Mouse (Mus musculus) telencephalon, adult 2 months (tissue): ENCODE data around the gene Tmprss13.

Experiments
- DNase-seq: peaks from one replicate; pipeline ENCODE4 v3.0.0-alpha.2; 2011; ENCODE audit warnings: low read depth, low spot score

The Tmprss13 gene

GRCm38 (mm10) chr9:45318855-45319254 is at the start of gene Tmprss13:
Gene Tmprss13 (plus strand): TSS chr9:45319100.
- no peak for DNase-seq

DNA sequence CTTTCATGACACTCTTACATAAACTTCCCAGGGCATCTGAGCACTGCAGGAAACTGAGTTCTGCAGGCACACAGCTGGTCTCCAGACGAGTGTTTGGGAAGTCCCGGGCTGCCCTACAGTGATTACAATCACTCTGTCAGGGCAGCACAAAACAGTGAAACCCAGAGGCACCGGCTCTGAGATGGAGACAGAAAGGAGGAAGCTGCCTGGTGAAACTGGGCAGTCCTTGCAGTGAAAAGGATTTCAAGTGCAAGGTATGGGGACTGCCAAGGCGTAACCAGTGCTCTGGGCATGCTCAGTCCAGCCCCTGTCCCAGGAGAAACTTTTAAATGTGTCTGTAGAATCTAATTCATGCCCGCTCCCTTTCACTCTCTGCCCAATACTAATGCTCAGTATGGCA is 46.7 kb upstream of the Tmprss13 start:
- DNase-seq = no peak

GRCm38 (mm10) chr9:45274218-45274617 is 44.7 kb upstream of the Tmprss13 start:
- DNase-seq = no peak

DNA sequence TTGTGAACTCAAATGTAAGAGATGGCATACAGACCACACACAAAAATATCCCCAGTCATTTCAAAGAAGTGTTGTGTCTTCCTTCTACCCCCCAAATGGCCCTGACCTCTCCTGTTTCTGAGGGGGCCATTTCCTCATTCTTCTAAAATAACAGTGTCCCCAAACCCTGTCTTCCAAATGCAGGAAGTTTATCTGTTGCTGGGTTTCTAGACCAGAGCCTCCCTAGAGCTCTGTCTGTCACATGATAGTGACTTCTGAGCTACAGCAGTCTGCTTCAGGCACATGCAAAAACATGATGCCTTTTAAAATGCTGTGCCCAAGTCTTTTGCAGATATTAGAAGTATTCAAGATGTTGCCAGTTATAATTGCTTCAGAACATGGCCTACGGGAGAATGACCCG is 44.3 kb upstream of the Tmprss13 start:
- no peak for DNase-seq

GRCm38 (mm10) chr9:45280059-45280458 is 38.8 kb upstream of the Tmprss13 start:
- no peak for DNase-seq

DNA sequence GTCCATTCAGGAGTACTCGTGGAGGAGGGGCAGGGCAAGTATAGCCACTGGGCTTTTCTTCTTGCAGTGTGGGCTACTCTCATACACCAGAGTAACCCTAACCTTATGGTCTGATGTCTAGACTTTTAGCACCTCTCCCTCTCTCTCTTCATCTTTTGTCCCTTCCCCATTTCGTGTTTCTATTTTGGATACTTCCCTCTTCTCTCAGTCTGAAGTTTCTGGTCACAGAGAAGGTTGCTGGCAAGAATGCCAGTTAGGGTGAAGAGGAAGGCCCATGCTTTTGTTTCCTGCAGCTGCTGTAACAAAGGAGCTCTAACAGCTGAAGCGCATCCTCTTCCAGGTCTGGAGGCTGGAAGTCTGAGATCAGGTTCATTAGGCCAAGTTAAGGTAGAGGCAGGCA is 38.0 kb upstream of the Tmprss13 start:
- DNase-seq = no peak

DNA sequence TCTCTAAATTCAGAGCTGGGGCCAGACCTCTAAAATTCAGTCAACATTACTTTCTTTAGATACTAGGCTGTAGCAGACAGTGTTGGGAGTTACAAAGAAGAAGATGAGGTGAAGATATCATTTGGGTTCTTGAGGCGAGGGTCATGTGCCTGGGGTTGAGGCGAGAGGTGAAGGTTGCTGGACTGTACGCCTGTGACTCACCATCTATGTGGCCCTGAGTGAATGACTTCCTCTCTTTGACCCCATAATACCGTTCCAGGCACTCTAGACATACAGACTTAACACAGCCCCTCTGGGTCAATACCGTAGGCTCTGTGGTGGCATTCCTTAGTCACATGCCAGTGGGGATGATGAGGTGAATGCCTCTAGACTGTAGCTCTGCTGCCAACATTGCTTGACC is 36.4 kb upstream of the Tmprss13 start:
- DNase-seq = no peak

DNA sequence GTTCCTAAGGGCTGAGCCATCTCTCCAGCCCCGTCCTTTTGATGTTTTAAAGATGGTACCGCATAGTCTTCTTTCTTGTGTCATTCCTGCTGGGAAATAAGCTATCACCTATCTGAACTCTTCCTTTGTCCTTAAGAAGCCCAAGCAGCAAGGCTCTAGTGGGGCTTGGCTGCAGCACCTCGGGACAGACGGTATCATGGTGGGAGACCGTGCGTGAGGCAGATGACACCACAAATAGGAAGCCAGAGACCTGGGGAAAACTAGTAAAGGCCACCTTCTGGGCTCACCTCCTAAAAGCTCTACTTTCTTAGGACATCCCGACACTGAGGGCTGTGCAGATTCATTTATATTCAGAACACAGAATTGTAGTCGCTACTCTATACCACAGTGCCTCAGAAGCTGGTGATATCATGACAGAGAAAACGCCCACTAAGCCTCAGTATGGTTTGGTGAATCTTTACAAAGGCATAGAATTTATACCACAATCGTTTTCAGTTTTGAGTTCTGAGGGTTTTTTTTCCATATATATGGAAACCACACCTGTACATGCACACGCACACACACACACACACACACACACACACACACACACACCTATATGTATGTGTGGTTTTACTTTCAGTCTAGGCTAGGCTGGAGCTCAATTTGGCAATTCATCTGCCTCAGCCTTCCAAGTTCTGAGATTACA is 27.3 kb upstream of the Tmprss13 start:
- DNase-seq = no peak

DNA sequence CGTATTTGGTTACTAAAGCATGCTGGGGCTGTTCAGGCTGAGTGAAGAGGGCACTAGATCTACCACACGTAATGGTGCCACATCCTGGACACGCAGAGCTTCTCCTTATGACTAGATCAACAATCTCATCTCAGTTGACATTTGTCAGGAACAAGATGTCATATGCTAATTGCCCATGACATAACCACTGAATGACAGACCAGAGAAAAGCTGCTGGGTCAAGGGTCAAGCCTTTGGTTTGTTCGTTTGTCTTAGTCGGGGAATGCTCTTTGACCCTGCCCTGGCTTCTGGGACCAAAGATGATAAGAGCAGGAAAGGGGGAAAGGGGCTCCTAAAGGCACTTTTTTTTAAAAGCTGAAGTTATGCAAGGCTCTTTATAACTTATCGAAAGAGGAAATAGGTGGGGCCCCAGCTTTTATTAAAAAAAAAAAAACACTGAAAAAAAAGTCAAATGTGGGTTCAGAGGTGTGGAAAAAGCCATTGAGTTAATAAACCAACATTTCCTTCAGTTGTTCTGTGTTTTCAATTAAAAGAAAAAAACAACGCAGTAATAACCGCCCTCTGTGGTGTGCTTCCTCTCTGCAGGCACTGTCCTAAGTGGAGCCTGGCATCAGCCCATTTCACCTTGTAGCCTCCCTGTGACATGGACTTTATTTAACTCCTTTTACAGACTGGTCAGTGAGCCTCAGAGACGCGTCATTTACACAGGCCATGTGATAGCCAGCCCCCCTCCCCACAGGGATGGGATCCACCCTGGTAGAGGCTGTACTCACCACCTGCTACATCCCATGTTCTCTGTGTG is 24.5 kb upstream of the Tmprss13 start:
- no peak for DNase-seq

DNA sequence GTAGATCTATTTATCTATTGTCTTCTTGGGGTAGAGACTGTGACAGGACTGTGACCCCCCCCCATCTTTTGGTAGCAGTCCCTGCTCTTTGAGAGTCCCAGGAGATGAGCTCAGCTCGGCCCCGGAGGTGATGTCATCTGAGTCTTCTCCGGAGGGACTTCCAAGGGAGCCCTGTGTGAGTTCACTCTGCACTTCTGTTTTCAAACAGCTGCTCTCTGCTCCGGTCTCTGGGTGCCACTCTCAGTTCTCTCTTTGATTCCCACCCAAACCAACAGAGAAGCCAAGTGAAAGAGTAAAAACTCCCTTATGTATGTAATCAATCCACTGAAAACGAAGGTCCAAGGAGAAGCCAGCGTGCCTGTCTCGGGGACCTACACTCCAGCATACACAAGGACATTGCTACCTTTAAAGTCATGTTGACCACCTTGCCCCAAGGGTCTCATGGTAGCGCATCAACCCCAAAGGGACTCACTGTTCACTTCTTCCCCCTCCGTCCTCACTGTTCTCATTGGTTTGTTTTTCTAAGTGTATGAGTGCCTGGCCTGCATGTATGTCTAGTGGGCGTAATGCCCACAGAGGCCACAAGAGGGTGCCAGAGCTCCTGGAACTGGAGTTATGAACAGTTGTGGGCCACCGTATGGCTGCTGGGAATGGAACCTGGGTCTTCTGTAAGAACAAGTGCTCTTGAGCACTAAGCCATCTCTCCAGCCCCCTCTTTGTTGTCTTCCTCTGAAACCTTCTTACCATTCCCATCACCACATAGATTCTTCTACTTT is 19.5 kb upstream of the Tmprss13 start:
- DNase-seq = no peak

- peak; percentile 97 for DNase-seq
Measured at GRCm38 (mm10) chr9:45300422-45301104, 18.3 kb upstream of the Tmprss13 start.

DNA sequence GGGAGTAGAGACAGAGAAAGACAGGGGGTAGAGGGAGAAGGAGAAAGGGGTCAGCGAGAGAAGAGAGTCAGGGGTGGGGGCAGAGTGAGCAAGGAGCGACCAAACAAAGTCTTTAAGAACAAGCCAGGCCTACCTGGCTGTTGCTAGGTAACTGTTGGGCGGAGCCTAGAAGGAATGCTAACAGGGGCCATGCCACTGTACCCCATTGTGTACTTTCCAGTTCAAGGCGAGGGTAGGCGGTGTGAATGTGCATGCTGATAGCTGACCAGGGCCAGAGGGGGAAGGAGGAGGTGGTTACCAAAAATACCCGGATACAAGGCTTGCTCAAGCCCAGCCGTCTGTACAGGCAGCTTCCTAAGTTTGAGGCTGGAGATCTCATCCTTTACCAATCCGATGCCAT is 17.1 kb upstream of the Tmprss13 start:
- no peak for DNase-seq

DNA sequence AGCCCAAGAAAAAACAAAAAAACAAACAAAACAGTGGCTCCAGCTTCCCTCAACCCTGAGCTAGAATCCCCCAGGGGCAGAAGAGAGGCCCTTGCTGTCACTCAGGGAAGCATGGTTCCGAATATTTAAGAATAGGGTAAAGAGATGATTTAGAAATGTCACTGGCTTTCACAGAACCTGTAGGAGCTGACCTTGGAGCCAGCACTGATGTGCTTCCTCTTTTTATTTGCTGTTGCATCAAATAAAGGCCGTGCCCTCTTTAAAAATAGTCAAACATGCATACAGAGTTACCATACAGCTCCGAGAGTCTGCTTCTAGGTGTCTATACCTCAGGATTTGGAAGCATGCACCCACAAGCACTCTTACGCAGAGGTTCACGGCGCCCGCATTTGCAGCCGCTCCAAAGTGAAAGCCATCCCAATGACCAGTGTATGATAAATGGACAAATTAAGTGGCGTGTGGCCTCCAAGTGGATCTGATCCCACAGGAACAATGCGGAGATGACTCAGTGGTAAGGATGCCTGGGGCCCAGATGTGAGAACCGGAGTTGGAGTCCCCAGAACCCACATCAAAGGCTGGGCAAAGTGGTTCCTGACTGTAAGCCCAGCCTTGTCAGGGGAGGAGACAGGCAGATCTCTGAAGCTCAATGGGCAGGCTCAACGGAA is 12.0 kb upstream of the Tmprss13 start:
- no peak for DNase-seq

DNA sequence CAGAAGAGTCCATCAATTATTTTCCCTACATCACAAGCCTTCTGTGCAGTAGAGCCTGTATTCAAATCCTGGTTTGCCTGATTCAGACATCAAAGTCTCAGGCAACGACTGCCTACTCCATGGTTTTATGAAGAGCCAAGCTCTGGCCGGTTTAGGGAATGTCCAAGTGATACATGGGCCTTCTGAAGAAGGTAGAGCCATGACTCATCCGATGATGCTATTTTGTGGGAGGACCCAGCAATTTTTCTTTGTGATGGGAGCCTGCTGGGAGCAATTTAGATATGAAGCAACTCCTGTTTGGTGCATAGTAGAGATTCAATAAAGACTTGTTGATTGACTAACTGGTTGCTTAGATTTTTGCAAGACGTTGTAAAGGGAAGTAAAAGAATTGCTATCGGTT is 10.4 kb upstream of the Tmprss13 start:
- no peak for DNase-seq

DNA sequence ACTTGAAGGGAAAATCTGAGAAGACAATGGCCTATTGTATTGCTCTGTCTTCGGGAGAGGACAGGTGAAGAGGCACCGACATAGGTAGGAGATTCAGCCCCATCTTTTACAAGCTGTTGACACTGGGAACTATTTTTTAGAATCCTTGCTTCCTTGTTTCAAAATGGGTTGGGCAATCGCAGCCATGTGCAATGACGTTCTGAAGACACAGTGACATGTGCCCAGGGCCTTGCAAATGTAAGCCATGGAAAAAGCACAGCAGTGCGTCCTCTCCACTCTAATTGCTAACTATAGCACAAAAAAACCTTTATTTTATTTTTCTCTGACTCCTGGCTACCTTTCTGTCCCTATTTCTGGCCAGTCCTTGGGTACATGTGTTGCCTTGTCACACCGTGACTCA is 7.0 kb upstream of the Tmprss13 start:
- no peak for DNase-seq

DNA sequence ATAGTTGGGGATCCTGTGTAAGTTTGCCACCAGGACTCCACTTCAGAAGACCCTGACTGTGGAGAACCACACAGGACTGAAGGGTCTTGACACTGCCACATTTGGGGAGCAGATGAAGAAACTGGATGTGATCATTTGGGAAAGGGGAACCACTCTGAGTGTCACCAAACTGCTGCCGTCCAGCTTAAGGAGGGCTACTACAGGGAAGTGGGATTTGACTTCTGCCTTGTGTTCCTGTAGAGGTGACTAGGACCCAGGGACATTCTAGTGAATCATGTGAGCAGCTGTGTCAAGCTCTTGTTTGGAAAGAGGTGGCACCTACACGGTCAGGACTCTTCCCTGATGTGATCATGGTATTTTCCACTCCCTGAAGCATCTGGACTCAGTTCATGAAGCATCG is 5.0 kb upstream of the Tmprss13 start:
- DNase-seq = no peak

DNA sequence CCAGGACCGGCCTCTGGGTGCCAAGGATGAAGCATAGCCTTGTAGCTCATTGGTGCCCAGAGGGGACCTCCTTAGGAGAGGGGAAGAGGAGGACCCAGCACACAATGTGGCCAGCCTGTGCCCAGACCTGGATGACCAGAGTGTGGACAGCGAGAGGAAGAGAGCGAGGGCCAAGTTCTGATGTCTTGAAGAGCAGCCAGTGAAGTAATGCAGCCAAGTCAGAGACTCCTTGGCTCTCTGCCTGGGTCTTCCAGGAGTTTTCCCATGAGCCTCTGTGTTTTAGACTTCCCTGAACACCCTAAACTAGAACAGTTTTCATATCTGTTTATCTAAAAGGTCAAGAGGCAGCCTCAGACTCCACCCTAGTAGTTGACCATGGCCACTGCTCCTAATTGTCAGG is 1.3 kb upstream of the Tmprss13 start:
- DNase-seq = no peak

DNA sequence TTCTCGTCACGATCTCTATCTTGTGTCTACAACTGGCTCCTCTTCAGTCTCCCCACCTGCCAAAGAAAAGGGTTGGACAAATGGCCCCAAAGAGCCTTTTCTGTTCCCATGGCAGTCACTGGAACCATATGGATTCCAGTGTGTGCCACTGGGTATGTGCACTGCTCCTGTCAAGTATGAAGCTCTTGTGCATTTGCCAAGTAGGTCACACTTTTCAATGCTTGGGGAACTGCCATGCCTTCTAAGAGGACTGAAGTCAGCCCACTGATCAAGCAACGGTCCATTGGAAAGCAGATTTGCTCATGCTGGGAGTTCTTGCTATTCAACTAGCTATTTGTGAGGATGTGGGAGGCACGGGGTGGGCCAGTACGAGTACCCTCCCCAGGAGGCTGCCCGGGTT is 2.6 kb downstream of the Tmprss13 start:
- DNase-seq = no peak

DNA sequence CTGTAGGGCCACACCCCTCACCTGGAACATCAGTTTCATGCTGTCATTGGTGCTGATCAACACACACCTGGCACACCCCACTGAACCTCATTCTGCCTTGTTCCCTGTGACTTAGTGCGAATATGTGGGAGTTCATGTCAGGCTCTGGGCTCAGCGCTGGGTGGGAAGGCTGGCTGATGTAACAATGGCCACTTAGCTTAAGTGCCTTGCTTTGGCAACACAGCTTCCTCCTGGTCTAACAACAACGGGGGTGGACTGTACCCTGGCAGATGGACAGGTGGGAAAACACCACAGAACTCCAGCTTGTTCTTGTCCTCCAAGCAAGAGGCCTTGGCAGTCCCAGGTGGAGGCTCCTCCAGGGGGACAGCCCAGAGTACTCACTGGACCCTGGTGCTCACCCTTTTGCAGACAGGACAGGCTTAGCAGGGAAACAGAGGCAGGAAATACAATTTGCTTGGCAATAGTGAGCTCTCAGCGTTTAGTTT is 3.1 kb downstream of the Tmprss13 start:
- no peak for DNase-seq

GRCm38 (mm10) chr9:45326390-45326789 is 7.5 kb downstream of the Tmprss13 start:
- no peak for DNase-seq

GRCm38 (mm10) chr9:45328263-45328662 is 9.4 kb downstream of the Tmprss13 start:
- no peak for DNase-seq
